Mouse (Mus musculus): ENCODE results near the gene Mettl24. TPM values are rescaled to one million over a fixed set of nuclear protein-coding genes. Genes with fewer than 3 reads are reported as not detected.

Gene Mettl24
- polyA plus RNA-seq, 1 experiment = 0.34 TPM

- TF ChIP-seq REST (IDR thresholded peaks at IDR 0.05; ENCODE audit: insufficient read depth, insufficient read length) (no peak), TCF12 (IDR thresholded peaks at IDR 0.05; ENCODE audit: insufficient read depth, poor library complexity, severe bottlenecking) (no peak), POLR2AphosphoS2 (IDR thresholded peaks at IDR 0.05; ENCODE audit: insufficient read length, low read depth) (no peak), SRF (IDR thresholded peaks at IDR 0.05; ENCODE audit: control insufficient read depth, insufficient read length, low read depth) (no peak), MAX (IDR thresholded peaks at IDR 0.05; ENCODE audit: low read depth) (no peak), POLR2A (IDR thresholded peaks at IDR 0.05; ENCODE audit: insufficient read length, low read depth) (no peak), CEBPB (IDR thresholded peaks at IDR 0.05; ENCODE audit: insufficient read depth, poor library complexity, severe bottlenecking) (no peak), TCF3 (IDR thresholded peaks at IDR 0.05; ENCODE audit: insufficient read length, low read depth) (no peak)
- Histone ChIP-seq H3K4me2 (ENCODE audit: low read depth) (no peak overlapping the region), H3K27me3 (ENCODE audit: control insufficient read depth, insufficient read depth, insufficient read length) (no peaks in the 10 kb centered on the region), H3K36me3 (ENCODE audit: control insufficient read depth, insufficient read depth) (no peaks in the 10 kb centered on the region), H3K4me3 (no peak overlapping the region), H3ac (ENCODE audit: control insufficient read depth, insufficient read length) (no peak overlapping the region), H3K79me2 (ENCODE audit: control insufficient read depth, insufficient read depth) (peaks cover 15% of the 10 kb centered on the region)
Measured at GRCm38 (mm10) chr10:40857599-40857998, 174.5 kb downstream of the Mettl24 start.

Other genes starting within 250 kb of the Mettl24 start
- not detected for gene Slc22a16, start 112.9 kb upstream of the Mettl24 start, polyA plus RNA-seq (2012; fragmentation: generic; extraction: Trizol)
- 0.07 TPM for gene Ddo, start 53.3 kb upstream of the Mettl24 start, polyA plus RNA-seq (2012; fragmentation: generic; extraction: Trizol)
- gene Cdc40, start 200.0 kb downstream of the Mettl24 start, polyA plus RNA-seq (2012; fragmentation: generic; extraction: Trizol) = 9.3 TPM
- 6.3 TPM for gene Wasf1, start 200.2 kb downstream of the Mettl24 start, polyA plus RNA-seq (2012; fragmentation: generic; extraction: Trizol)

All from myocyte (in vitro differentiated cells).